Mouse (Mus musculus) limb, embryonic 12.5 days (tissue): ENCODE data around the gene Olfr1246. TPM values are rescaled to one million over a fixed set of nuclear protein-coding genes. Genes with fewer than 3 reads are reported as not detected.
"Not testable (repeated sequence)": the region's sequence is repeated elsewhere in the genome, so short reads cannot be mapped to it uniquely, and the experiment has no call there.

Experiments
- ATAC-seq: fragments of 200-750 bp; cut with Nextera tagmentation; 2 replicates; pipeline ENCODE4 v1.8.0; 2017; ENCODE audit warnings: low read depth, moderate TSS enrichment; ENCODE audit not compliant: insufficient number of reproducible peaks, insufficient read depth, low FRiP score, low TSS enrichment
- H3K27ac ChIP-seq: fragments of 300-500 bp; sonication (generic); 2 replicates; pipeline ENCODE4 v1.5.1; 2016; ENCODE audit warnings: mild to moderate bottlenecking, moderate library complexity
- H3K27me3 ChIP-seq: fragments of 300-500 bp; sonication (generic); 2 replicates; pipeline ENCODE4 v1.6.1; 2016; ENCODE audit warnings: mild to moderate bottlenecking, moderate library complexity
- H3K36me3 ChIP-seq: fragments of 300-500 bp; sonication (generic); 2 replicates; pipeline ENCODE4 v1.6.1; 2016; ENCODE audit warnings: mild to moderate bottlenecking, moderate library complexity
- H3K4me1 ChIP-seq: fragments of 300-500 bp; sonication (generic); replicated peaks from 2 replicates; pipeline ENCODE4 v1.6.1; 2016
- H3K4me2 ChIP-seq: fragments of 300-500 bp; sonication (generic); 2 replicates; pipeline ENCODE4 v1.6.1; 2016; ENCODE audit warnings: mild to moderate bottlenecking, moderate library complexity
- H3K4me3 ChIP-seq: fragments of 300-500 bp; sonication (generic); replicated peaks from 2 replicates; pipeline ENCODE4 v1.5.1; 2016; ENCODE audit warnings: mild to moderate bottlenecking
- H3K9ac ChIP-seq: fragments of 300-500 bp; sonication (generic); replicated peaks from 2 replicates; pipeline ENCODE4 v1.6.1; 2016; ENCODE audit warnings: mild to moderate bottlenecking, moderate library complexity
- H3K9me3 ChIP-seq: fragments of 300-500 bp; sonication (generic); 2 replicates; pipeline ENCODE4 v1.6.1; 2016; ENCODE audit warnings: mild to moderate bottlenecking, moderate library complexity
- WGBS: fragments of 180-500 bp; shearing (Covaris S2); methylation state at CpG from one replicate; pipeline ENCODE4 v1.1.7; 2016; 5-methylcytosine and 5-hydroxymethylcytosine counted together
- polyA plus RNA-seq: library from polyadenylated mRNA; unstranded; fragments of >200 nt; fragmentation: Nextera tagmentation; extraction: Ambion mirVana; gene quantifications from 2 replicates; pipeline ENCODE4 v1.2.1, GENCODE M21; 2016

The Olfr1246 gene
- polyA plus RNA-seq, result not detected in 2 replicates

DNA sequence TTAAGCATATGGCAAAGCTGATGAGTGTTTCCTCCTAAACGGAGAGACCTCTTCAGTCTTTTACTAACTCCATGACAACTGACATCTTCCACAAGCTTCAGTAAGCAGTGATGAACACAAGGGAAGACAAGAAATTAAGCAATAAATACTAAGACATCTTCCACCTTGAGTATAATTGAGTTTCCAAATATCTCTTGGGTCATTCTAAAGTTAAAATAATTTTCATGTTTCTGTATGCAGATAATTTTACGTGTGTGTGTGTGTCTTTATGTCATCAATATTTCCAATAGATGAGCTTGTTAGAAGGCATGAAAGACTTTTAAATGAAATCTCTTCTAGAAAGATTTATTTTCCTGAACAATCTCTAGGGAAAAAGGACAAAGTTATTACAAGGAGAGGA is at the start of gene Olfr1246:
Olfr1246 (minus strand) TSS at position 101 of the 400 bp plus-strand sequence.
- H3K4me2 ChIP-seq, result no peak within 1 kb of the TSS
- no peak within 1 kb of the TSS for H3K9ac ChIP-seq
- no peak within 1 kb of the TSS for H3K4me3 ChIP-seq
- H3K27me3 ChIP-seq, result no peaks in the 10 kb centered on the region
- no peak within 1 kb of the TSS for H3K27ac ChIP-seq
- no peaks in the 10 kb centered on the region for H3K36me3 ChIP-seq
- no peaks in the 10 kb centered on the region for H3K4me1 ChIP-seq
- 85% methylated on average over 2 of the region's 2 CpGs for WGBS
- H3K9me3 ChIP-seq, result no peaks in the 10 kb centered on the region
- no peak for ATAC-seq

DNA sequence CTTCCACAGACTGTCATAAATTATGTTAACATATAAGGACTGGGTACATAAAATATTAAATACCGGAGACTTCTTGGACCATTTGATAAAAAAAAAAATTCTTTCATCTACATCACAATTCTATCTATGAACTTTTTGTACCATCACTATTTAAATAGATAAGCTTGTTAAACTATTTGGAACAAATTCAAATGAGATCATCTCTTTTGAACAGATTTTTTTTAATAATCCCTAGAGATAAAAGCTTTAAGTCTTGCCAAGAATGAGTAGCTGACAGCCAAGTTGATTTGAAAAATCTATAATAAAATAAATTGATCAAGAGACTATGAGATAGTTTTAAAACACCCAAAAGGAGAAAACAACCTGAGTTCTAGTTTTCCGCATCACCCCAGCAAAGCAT is 41.9 kb upstream of the Olfr1246 start, which contains the start of gene Olfr1249:
Olfr1249 (minus strand) TSS at position 101 of the 400 bp plus-strand sequence.
- ATAC-seq, result no peak
- Histone ChIP-seq H3K27ac (no peak within 1 kb of the TSS), H3K4me3 (no peak within 1 kb of the TSS), H3K27me3 (no peaks in the 10 kb centered on the region), H3K36me3 (no peaks in the 10 kb centered on the region), H3K9ac (no peak within 1 kb of the TSS), H3K4me2 (no peak within 1 kb of the TSS), H3K4me1 (no peaks in the 10 kb centered on the region), H3K9me3 (no peaks in the 10 kb centered on the region)
- 93% methylated on average over 2 of the region's 2 CpGs for WGBS

DNA sequence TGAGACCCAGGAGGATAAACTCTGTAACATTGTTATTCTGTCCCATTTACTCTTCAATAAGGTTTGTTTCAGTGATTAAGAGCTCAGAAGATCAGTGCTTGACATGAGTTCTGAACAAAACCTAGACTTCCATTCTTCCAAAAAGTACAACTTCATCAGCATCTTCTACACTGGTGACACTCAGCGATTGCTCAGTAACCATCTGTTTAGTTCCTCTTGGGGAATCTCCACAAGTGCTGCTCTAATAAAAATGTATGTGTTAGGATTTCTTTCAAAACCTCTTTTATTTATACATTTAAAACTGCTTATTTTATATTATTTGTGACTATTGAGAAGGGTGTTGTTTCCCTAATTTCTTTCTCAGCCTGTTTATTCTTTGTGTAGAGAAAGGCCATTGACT is 25.2 kb upstream of the Olfr1246 start, which contains the start of gene Olfr1248:
Olfr1248 (minus strand) TSS at position 101 of the 400 bp plus-strand sequence.
- H3K9ac ChIP-seq, H3K36me3 ChIP-seq, H3K4me2 ChIP-seq, H3K4me3 ChIP-seq, H3K9me3 ChIP-seq, H3K27me3 ChIP-seq, H3K4me1 ChIP-seq, H3K27ac ChIP-seq, ATAC-seq: not testable (repeated sequence)
- WGBS, result 92% methylated on average over 1 of the region's 1 CpGs

DNA sequence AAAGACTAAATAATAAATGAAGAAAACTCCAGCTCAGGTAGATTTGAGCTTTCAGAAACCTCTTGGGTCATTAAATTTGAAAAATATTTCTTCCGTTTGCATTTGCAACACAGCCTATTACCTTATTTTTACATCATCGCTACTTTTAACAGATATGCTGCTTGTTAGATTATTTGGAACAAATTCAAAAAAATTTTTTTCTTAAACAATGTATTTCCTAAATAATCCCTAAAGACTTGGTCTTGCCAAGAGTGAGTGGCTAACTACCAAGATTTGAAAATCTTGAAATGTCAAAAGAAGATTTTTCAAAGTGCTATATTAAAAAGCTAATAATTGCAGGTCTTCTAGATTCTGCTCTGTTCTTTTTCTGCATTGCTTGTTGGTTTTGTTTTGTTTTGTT is 21.1 kb upstream of the Olfr1246 start, which contains the start of gene Olfr1247:
Olfr1247 (minus strand) TSS at position 101 of the 400 bp plus-strand sequence.
- Histone ChIP-seq H3K4me3 (no peak within 1 kb of the TSS), H3K4me1 (no peaks in the 10 kb centered on the region), H3K27me3 (no peaks in the 10 kb centered on the region), H3K36me3 (no peaks in the 10 kb centered on the region), H3K9me3 (no peaks in the 10 kb centered on the region), H3K27ac (no peak within 1 kb of the TSS), H3K4me2 (no peak within 1 kb of the TSS), H3K9ac (no peak within 1 kb of the TSS)
- no peak for ATAC-seq
- WGBS, result 97% methylated on average over 2 of the region's 2 CpGs

DNA sequence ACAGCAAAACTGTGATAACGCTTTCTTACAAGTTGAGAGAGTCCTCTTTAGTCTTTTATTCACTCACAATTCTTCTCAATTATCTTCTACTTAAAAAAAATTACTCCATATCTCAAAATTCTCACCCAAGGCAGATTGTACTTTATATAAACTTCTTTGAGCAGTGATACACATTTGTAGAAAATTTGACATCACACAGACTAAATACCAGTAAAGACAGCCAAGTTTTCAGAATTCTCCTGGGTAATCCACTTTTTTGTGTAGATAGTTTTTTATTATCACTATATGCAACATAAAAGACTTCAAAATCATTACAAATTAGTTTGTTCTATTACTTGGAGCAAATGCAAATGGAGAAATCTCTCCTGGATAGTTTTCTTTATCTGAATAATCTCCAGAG is 14.6 kb downstream of the Olfr1246 start, which contains the start of gene Olfr1245:
Olfr1245 (minus strand) TSS at position 101 of the 400 bp plus-strand sequence.
- Histone ChIP-seq H3K4me2 (no peak within 1 kb of the TSS), H3K4me3 (no peak within 1 kb of the TSS), H3K27ac (no peak within 1 kb of the TSS), H3K9me3 (no peaks in the 10 kb centered on the region), H3K36me3 (no peaks in the 10 kb centered on the region), H3K27me3 (no peaks in the 10 kb centered on the region), H3K4me1 (no peaks in the 10 kb centered on the region), H3K9ac (no peak within 1 kb of the TSS)
- 90% methylated on average over 1 of the region's 1 CpGs for WGBS
- no peak for ATAC-seq

DNA sequence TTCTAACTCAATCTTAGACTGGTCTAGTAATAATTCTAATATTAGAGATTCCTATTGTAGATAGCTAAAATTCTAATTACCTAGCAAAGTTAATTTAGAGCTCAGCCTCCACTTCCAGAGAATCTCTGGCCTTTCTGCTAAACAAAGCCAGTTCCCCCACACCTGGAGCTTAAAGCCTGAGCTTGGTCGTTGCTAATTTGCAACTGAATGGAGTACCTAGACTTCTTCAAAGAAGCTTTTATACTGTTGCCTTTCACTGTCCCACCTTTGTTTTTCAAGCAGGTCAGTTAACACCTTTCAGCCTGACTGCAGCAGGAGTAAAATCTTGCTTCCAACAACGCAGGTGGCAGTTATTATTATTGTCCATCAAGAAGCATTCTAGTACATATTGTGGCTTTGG is 30.3 kb downstream of the Olfr1246 start:
- not testable (repeated sequence) for H3K4me1 ChIP-seq, H3K27me3 ChIP-seq, ATAC-seq, H3K4me2 ChIP-seq, H3K9ac ChIP-seq, H3K4me3 ChIP-seq, H3K27ac ChIP-seq, H3K9me3 ChIP-seq, H3K36me3 ChIP-seq
- WGBS, result 58% methylated on average over 2 of the region's 2 CpGs

DNA sequence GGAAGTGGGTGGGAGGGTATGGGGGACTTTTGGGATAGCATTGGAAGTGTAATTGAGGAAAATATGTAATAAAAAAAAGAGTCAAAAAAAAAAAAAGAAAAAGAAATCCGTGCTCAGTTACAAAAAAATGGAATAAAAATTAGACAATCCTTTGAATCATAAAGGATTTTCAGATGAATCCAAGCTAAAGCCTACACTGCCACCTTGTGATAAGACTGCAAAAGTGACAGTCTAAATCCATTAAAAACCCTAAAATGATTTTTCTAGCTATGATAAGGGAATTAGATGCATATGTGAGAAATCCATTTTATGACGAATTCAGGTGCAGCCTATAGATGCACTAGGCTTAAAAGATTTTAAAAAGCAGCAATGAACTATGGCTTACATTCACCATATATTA is 48.4 kb downstream of the Olfr1246 start:
- Histone ChIP-seq H3K4me3 (no peak overlapping the region), H3K27ac (no peak overlapping the region), H3K9me3 (no peaks in the 10 kb centered on the region), H3K27me3 (no peaks in the 10 kb centered on the region), H3K4me1 (no peaks in the 10 kb centered on the region), H3K36me3 (no peaks in the 10 kb centered on the region), H3K4me2 (no peak overlapping the region), H3K9ac (no peak overlapping the region)
- no peak for ATAC-seq
- WGBS, result 64% methylated on average over 2 of the region's 2 CpGs

DNA sequence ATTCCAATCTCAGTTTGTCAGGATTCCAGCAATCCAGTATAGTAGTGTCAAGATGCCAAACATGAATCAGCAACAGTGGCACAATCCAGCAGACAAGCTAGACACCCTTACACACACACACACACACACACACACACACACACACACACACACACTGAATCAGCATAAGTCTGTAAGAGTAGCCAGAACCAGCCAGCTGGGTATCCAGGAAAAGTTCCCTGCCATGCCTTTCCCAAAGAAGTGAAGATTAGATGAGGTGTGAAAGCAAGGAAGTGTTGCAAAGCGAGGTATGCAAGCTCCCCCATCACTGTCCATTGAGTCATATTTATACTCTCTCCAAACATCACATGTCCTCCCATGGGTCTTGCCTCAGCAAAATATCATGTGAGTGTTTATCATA is 53.0 kb downstream of the Olfr1246 start:
- H3K9ac ChIP-seq, result no peak overlapping the region
- H3K27ac ChIP-seq, result no peak overlapping the region
- no peak overlapping the region for H3K4me3 ChIP-seq
- WGBS, result 69% methylated on average over 1 of the region's 1 CpGs
- H3K4me2 ChIP-seq, result no peak overlapping the region
- no peak for ATAC-seq
- H3K9me3 ChIP-seq, result no peaks in the 10 kb centered on the region
- no peaks in the 10 kb centered on the region for H3K4me1 ChIP-seq
- H3K36me3 ChIP-seq, result no peaks in the 10 kb centered on the region
- no peaks in the 10 kb centered on the region for H3K27me3 ChIP-seq

Other genes with a start within 250 kb of the Olfr1246 start
- not detected in 2 replicates for gene Olfr1234, start 228.3 kb downstream of the Olfr1246 start, polyA plus RNA-seq
- gene Olfr1238, start 183.5 kb downstream of the Olfr1246 start, polyA plus RNA-seq, result not detected in 2 replicates
- gene Olfr1239, start 172.8 kb downstream of the Olfr1246 start, polyA plus RNA-seq, result not detected in 2 replicates
- not detected in 2 replicates for gene Olfr1240, start 150.2 kb downstream of the Olfr1246 start, polyA plus RNA-seq
- not detected in 2 replicates for gene Olfr1241, start 106.0 kb downstream of the Olfr1246 start, polyA plus RNA-seq
- not detected in 2 replicates for gene Olfr1242, start 94.8 kb downstream of the Olfr1246 start, polyA plus RNA-seq
- gene Olfr1243, start 61.7 kb downstream of the Olfr1246 start, polyA plus RNA-seq, result not detected in 2 replicates
- not detected in 2 replicates for gene Olfr1245, start 14.7 kb downstream of the Olfr1246 start, polyA plus RNA-seq
- gene Olfr1247, start 21.0 kb upstream of the Olfr1246 start, polyA plus RNA-seq, result not detected in 2 replicates
- not detected in 2 replicates for gene Olfr1248, start 25.1 kb upstream of the Olfr1246 start, polyA plus RNA-seq
- not detected in 2 replicates for gene Olfr1249, start 41.8 kb upstream of the Olfr1246 start, polyA plus RNA-seq
- gene Olfr1250, start 68.3 kb upstream of the Olfr1246 start, polyA plus RNA-seq, result not detected in 2 replicates
- gene Olfr1251, start 78.8 kb upstream of the Olfr1246 start, polyA plus RNA-seq, result not detected in 2 replicates
- gene Olfr1252, start 131.9 kb upstream of the Olfr1246 start, polyA plus RNA-seq, result not detected in 2 replicates
- gene Olfr1253, start 163.9 kb upstream of the Olfr1246 start, polyA plus RNA-seq, result not detected in 2 replicates
- not detected in 2 replicates for gene Olfr1254, start 200.5 kb upstream of the Olfr1246 start, polyA plus RNA-seq
- gene Olfr1255, start 218.9 kb upstream of the Olfr1246 start, polyA plus RNA-seq, result not detected in 2 replicates
- gene Olfr1256, start 248.4 kb upstream of the Olfr1246 start, polyA plus RNA-seq, result not detected in 2 replicates